Mouse (Mus musculus) embryonic facial prominence, embryonic 10.5 days (tissue): ENCODE results near the gene Ncbp3. TPM values are rescaled to one million over a fixed set of nuclear protein-coding genes. Genes with fewer than 3 reads are reported as not detected.

Experiments
- DNase-seq: peaks from one replicate; pipeline ENCODE4 v3.0.0-alpha.2; 2017; ENCODE audit warnings: low spot score
- H3K27ac ChIP-seq: fragments of 300-500 bp; sonication (generic); replicated peaks from 2 replicates; pipeline ENCODE4 v1.5.1; 2016; ENCODE audit warnings: mild to moderate bottlenecking
- H3K27me3 ChIP-seq: fragments of 300-500 bp; sonication (generic); replicated peaks from 2 replicates; pipeline ENCODE4 v1.6.1; 2016; ENCODE audit warnings: low read depth, mild to moderate bottlenecking; ENCODE audit not compliant: poor library complexity, severe bottlenecking
- H3K36me3 ChIP-seq: fragments of 300-500 bp; sonication (generic); replicated peaks from 2 replicates; pipeline ENCODE4 v1.6.1; 2016; ENCODE audit warnings: mild to moderate bottlenecking, moderate library complexity
- H3K4me1 ChIP-seq: fragments of 300-500 bp; sonication (generic); 2 replicates; pipeline ENCODE4 v1.6.1; 2016
- H3K4me3 ChIP-seq: fragments of 300-500 bp; sonication (generic); 2 replicates; pipeline ENCODE4 v1.5.1; 2016; ENCODE audit warnings: mild to moderate bottlenecking, moderate library complexity
- H3K9me3 ChIP-seq: fragments of 300-500 bp; sonication (generic); 2 replicates; pipeline ENCODE4 v1.6.1; 2016; ENCODE audit warnings: mild to moderate bottlenecking
- WGBS: fragments of 180-500 bp; shearing (Covaris S2); methylation state at CpG from one replicate; pipeline ENCODE4 v1.1.7; 2016; 5-methylcytosine and 5-hydroxymethylcytosine counted together
- polyA plus RNA-seq: library from polyadenylated mRNA; unstranded; fragments of >200 nt; fragmentation: Nextera tagmentation; extraction: Ambion mirVana; gene quantifications from 2 replicates; pipeline ENCODE4 v1.2.1, GENCODE M21; 2016

Gene Ncbp3
- 13.7 and 13.8 TPM in 2 replicates for polyA plus RNA-seq

DNA sequence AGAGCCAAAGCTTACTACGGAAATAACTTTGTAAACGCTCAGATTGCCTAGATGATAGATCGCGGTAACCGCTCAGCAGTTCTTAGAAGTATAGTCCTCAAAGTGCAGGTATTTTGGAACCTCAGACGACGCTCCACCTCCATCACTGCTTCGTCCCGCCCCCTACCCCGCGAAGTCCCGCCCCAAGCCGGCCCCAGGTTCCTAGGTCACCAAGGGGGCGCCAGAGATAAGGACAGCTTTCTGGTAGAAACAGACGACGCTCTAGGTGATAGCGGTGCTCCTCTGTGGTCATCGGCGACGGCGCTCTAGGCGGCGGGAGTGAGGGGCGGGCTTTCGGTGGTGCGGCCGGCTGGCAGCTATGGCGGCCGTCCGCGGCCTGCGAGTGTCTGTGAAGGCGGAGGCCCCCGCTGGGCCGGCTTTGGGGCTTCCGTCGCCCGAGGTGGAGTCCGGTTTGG, at the start of gene Ncbp3:
Gene Ncbp3, plus strand, starts transcription at position 242 of the 455 bp plus-strand sequence.
- peak; percentile 96 for DNase-seq
- Histone ChIP-seq H3K36me3 (peaks cover 28% of the 10 kb centered on the region), H3K9me3 (no peaks in the 10 kb centered on the region), H3K4me1 (peaks cover 26% of the 10 kb centered on the region), H3K27me3 (no peaks in the 10 kb centered on the region), H3K4me3 (peak within 1 kb of the TSS; percentile 97), H3K27ac (peak within 1 kb of the TSS; percentile 95)
- WGBS = under 1% methylated on average over 39 of the region's 39 CpGs

DNA sequence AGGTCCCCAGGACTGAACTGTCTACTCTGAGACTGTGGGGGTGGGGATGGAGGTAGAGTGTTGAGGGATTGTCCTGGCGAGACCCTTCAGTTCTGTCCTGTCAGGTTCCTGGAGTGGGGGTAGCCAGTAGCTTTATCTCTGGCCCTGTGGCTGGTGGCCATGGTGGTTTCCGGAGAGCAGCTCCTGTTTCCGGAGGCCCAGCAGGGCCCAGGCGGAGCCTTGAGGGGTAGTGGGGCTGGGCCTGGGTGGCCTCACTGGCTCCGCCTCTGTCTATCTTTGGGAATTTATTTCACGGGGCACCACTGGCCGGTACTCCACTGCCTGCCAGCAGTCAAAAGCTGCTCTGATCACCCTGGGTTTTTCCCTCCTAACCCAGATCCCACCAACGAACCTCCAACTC, 48.8 kb upstream of the Ncbp3 start, which contains the start of gene P2rx1:
Gene P2rx1, plus strand, starts transcription at position 333 of the 400 bp plus-strand sequence.
- H3K4me1 ChIP-seq = peaks cover 17% of the 10 kb centered on the region
- peak; percentile 23 for DNase-seq
- no peak within 1 kb of the TSS for H3K27ac ChIP-seq
- H3K9me3 ChIP-seq = no peaks in the 10 kb centered on the region
- WGBS = 56% methylated on average over 8 of the region's 8 CpGs
- 0 out of 2 replicates have a peak, but pooled peaks cover 5% of the 10 kb centered on the region for H3K27me3 ChIP-seq
- H3K4me3 ChIP-seq = no peak within 1 kb of the TSS
- no peaks in the 10 kb centered on the region for H3K36me3 ChIP-seq

DNA sequence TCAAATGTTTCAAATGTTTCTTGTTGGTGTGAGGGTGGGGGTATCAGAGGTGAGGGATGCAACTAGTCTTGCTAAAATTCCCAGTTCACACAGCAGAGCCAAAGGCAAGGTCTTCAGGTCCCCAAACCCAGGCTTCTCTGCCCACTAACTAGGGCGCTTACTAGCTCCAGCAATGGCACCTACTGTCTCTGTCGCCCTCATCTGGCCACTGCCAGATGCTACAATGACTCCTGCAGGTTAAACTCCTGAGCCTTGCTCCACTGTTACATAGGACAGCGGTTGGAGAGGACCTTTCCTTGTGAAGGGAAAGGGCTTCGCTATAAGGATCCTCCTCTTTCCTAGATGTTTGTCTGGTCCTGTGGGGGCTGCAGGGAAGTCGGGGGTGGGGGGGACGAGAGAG, 46.6 kb upstream of the Ncbp3 start:
- no peak overlapping the region for H3K27ac ChIP-seq
- DNase-seq = peak; percentile 72
- no peaks in the 10 kb centered on the region for H3K36me3 ChIP-seq
- WGBS = 12% methylated on average over 6 of the region's 6 CpGs
- no peak overlapping the region for H3K4me3 ChIP-seq
- 0 out of 2 replicates have a peak, but pooled peaks cover 5% of the 10 kb centered on the region for H3K27me3 ChIP-seq
- H3K4me1 ChIP-seq = peaks cover 17% of the 10 kb centered on the region
- H3K9me3 ChIP-seq = no peaks in the 10 kb centered on the region

DNA sequence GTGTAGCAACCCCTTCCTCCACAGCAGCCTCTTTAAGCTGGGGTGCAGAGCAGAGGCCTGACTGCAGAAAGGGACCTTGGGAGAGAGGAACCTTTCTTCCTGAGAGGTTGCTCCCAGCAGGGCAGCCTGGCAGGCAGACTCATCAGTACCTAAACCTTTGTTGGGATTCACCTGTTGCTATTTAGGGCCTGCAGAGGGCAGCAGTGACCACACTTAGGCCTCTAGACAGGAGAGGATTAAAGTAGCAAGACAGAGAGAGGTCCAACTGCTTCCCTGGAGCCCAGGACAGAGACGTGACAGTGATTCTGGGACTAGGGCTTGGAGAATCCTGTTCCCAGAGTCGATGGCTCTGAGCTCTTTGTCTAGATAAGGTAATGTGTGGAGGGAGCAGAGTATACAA, 41.2 kb upstream of the Ncbp3 start:
- Histone ChIP-seq H3K36me3 (no peaks in the 10 kb centered on the region), H3K4me1 (0 out of 2 replicates have a peak, but pooled peaks cover 6% of the 10 kb centered on the region), H3K27ac (no peak overlapping the region; the same call in 1 of the 2 replicates), H3K4me3 (no peak overlapping the region), H3K9me3 (no peaks in the 10 kb centered on the region), H3K27me3 (peaks cover 26% of the 10 kb centered on the region)
- 4% methylated on average over 2 of the region's 2 CpGs for WGBS
- DNase-seq = peak; percentile 67

DNA sequence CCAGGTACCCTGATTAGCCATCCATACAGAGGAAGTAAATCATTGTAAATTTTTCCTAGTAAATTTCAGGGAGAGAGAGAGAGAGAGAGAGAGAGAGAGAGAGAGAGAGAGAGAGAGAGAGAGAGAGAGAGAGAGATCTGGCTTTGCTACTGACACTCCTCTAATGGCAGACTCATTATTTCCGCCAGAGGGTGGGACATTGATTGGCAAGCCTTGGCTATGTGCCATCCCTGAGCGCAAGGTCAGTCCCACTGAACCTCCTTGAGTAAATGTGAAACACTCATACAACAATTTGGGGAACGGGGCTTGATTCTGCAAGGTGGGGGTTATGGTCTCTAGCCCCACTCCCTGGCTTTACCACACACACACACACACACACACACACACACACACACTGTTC, 40.5 kb upstream of the Ncbp3 start:
- no peaks in the 10 kb centered on the region for H3K36me3 ChIP-seq
- 0 out of 2 replicates have a peak, but pooled peaks cover 6% of the 10 kb centered on the region for H3K4me1 ChIP-seq
- no peak for DNase-seq
- H3K27me3 ChIP-seq = peaks cover 23% of the 10 kb centered on the region
- H3K4me3 ChIP-seq = no peak overlapping the region
- no peak overlapping the region for H3K27ac ChIP-seq
- WGBS = 76% methylated on average over 3 of the region's 3 CpGs
- no peaks in the 10 kb centered on the region for H3K9me3 ChIP-seq

DNA sequence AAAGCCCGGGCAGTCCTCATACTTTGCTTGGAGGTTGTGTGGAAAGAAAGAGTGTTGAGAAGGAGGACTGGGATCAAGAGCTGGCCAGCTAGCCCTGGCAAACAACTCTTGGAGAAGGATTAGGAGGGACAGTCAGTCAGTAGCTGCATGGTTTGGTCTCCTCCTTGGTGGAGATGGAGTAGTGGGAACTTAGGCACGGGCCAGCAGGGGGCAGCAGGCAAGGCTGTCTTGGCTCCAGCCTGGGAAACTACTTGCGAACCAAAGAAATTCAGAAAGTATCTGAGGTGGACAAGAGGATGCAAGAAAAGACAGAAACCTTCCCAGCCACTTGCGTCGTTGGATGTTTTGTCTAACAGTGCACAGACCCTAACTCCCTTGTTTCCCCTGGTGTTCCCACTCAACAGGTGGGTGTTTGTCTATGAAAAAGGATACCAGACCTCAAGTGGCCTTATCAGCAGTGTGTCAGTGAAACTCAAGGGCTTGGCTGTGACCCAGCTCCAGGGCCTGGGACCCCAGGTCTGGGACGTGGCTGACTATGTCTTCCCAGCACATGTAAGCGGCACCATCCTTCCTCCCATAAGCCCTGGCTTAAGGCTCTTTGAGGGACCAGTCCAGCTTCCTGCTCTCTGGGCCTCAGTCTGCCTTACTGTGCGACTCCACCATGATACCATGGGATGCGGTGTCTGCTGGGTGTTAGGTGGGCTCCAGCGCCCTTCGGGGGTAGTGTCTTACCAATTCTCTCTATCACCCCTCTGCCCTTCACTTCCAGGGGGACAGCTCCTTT, 39.7 kb upstream of the Ncbp3 start:
- DNase-seq = peak; percentile 65
- no peak overlapping the region for H3K27ac ChIP-seq
- no peaks in the 10 kb centered on the region for H3K36me3 ChIP-seq
- no peak overlapping the region for H3K4me3 ChIP-seq
- peaks cover 23% of the 10 kb centered on the region for H3K27me3 ChIP-seq
- WGBS = 66% methylated on average over 11 of the region's 11 CpGs
- 0 out of 2 replicates have a peak, but pooled peaks cover 6% of the 10 kb centered on the region for H3K4me1 ChIP-seq
- no peaks in the 10 kb centered on the region for H3K9me3 ChIP-seq

DNA sequence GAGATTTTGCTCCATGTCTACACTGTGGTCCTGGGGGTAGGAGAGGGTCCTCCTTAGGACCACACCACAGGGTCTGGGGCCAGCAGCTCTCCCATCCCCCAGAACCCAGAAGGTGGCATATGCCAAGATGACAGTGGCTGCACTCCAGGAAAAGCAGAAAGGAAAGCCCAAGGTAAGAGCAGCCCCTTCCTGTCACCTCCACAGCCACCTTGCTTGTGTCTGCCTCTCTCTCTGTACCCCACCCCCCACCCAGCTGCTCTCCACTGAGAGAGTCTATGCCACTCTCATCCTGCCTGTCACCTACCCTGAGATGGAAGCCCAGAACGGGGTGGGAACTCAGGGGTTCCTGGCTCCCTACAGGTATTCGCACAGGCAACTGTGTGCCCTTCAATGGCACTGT, 38.8 kb upstream of the Ncbp3 start:
- H3K4me3 ChIP-seq = no peak overlapping the region
- 0 out of 2 replicates have a peak, but pooled peaks cover 6% of the 10 kb centered on the region for H3K4me1 ChIP-seq
- no peaks in the 10 kb centered on the region for H3K36me3 ChIP-seq
- peaks cover 23% of the 10 kb centered on the region for H3K27me3 ChIP-seq
- 72% methylated on average over 2 of the region's 2 CpGs for WGBS
- no peak for DNase-seq
- no peak overlapping the region for H3K27ac ChIP-seq
- H3K9me3 ChIP-seq = no peaks in the 10 kb centered on the region

DNA sequence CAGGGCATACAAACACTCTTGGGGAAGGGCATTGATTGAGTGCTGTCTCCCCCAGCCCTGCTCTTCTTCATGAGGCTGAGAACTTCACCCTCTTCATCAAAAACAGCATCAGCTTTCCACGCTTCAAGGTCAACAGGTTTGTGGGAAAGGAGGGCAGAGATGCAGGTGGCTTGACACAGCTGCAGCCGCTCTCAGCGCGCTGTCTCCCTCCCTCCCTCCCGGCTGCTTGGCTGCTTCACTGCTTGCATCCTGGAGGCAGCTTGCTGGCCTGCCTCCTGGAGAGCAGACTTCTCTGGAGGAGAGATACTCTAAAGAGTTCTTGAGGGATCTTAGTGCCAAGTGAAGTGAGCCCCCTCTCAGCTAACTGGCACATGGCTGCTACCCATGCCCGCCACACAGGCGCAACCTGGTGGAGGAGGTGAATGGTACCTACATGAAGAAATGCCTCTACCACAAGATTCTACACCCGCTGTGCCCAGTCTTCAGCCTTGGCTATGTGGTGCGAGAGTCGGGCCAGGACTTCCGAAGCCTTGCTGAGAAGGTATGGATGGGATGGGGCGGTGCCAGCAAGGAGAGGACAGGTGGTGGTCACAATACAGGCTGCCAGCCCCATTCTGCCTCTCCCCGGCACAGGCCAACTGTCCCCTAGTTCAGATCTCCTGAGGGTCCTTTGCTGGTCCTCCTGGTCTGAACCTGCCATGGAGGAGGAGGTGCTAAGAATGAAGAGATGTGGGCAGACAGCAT, 37.9 kb upstream of the Ncbp3 start:
- Histone ChIP-seq H3K27ac (no peak overlapping the region), H3K4me1 (0 out of 2 replicates have a peak, but pooled peaks cover 6% of the 10 kb centered on the region), H3K36me3 (no peaks in the 10 kb centered on the region), H3K27me3 (peaks cover 24% of the 10 kb centered on the region), H3K4me3 (no peak overlapping the region), H3K9me3 (no peaks in the 10 kb centered on the region)
- 61% methylated on average over 13 of the region's 13 CpGs for WGBS
- no peak for DNase-seq

DNA sequence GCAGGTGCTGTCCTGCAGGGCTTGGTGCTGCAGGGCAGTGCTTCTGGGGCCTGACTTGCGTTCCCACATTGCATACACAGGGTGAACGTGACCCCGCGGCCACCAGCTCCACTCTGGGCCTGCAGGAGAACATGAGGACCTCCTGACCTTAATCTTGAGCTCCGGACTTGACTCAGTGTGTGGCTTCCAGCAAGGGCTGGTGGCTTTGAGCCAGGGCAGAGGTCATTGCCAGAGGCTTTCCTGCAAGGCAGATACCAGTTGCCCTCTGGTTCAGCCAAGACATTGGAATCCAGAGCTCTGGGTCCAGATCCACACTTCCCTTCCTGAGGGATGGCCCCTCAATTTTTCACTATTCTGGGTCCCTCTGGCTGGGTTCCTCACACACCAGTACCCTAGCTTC, 33.6 kb upstream of the Ncbp3 start:
- Histone ChIP-seq H3K27me3 (peaks cover 51% of the 10 kb centered on the region), H3K36me3 (no peaks in the 10 kb centered on the region), H3K27ac (no peak overlapping the region), H3K4me1 (peaks cover 11% of the 10 kb centered on the region), H3K4me3 (no peak overlapping the region), H3K9me3 (no peaks in the 10 kb centered on the region)
- WGBS = 71% methylated on average over 5 of the region's 5 CpGs
- DNase-seq = no peak

DNA sequence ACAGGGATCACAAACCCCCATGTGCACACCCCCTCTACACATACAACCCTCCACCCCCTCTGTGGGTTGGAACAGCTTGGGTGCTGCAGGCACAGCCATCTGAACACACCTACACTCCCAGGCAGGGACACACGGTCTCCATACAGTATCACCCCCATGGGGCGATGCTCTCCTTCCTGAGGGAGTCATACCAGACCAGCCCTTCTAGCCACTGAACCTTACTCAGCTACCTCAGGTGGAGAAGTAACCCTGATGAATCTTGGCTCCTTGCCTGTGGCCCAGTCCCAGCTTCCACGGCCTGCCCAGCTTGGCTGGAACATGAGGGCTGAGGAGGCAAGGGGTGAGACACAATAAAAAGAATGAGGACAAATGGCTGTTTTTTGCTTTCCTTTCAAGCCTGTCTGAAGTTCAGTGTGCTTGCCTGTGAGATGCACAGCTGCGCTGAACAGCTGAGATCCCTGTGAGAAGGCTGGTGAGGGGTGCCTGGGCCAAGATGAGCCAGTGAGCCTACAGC, 32.7 kb upstream of the Ncbp3 start:
- H3K27ac ChIP-seq = no peak overlapping the region
- WGBS = 90% methylated on average over 4 of the region's 4 CpGs
- no peaks in the 10 kb centered on the region for H3K36me3 ChIP-seq
- no peak overlapping the region for H3K4me3 ChIP-seq
- DNase-seq = no peak
- H3K4me1 ChIP-seq = peaks cover 20% of the 10 kb centered on the region
- H3K9me3 ChIP-seq = no peaks in the 10 kb centered on the region
- H3K27me3 ChIP-seq = peaks cover 51% of the 10 kb centered on the region

DNA sequence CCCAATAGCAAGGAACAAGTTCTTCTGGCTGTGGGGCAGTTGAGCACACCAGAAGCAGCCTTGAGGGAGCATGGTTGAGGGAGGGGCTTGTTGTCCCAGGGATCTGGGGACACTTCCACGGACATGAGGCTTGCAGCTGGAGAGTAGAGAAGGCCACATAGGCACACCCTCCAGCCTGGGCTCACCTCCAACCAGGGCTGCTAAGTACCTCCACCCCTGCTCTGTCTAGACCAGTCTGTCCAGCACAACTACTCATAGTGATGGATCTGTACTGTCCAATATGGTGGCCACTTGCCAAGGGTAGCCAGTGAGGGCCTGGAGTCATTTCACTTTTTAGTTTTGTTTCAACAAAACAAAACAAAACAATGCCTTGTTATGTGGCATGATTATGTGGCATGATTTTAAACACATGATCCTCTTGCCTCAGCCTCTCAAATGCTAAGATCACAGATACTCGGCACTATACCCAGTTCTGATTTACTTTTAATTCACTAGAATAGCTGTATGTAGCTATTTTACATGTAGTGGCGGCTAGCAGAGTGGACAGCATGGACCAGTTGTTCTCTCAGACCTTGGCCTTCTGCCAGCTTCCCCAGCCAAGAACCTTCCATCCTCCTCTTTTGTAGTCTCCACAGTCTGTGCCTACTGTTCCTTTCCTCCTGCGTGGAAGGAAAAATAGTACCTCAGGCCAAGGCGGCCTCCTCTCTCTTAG, 32.0 kb upstream of the Ncbp3 start:
- Histone ChIP-seq H3K27me3 (peaks cover 55% of the 10 kb centered on the region), H3K9me3 (no peaks in the 10 kb centered on the region), H3K4me3 (no peak overlapping the region), H3K4me1 (peaks cover 20% of the 10 kb centered on the region), H3K27ac (no peak overlapping the region), H3K36me3 (no peaks in the 10 kb centered on the region)
- no peak for DNase-seq
- 82% methylated on average over 5 of the region's 5 CpGs for WGBS

DNA sequence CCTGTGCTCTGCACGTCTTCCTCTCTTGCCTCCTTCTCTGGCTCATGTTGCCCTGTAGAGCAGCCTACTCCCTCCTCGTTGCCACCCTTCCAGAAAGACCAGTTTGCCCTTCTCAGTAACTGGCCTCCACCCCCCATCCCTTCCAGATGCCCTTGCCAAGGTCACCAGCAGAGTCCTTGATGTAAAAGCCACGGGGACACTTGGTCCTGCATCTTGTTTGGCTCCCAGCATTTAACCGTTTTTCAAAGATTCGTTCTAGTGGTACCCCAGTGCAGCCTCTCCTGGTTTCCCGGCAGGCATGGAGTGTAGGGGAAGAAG, 31.5 kb upstream of the Ncbp3 start:
- H3K4me1 ChIP-seq = peaks cover 20% of the 10 kb centered on the region
- H3K27me3 ChIP-seq = peaks cover 60% of the 10 kb centered on the region
- no peak for DNase-seq
- H3K4me3 ChIP-seq = no peak overlapping the region
- H3K36me3 ChIP-seq = no peaks in the 10 kb centered on the region
- H3K9me3 ChIP-seq = no peaks in the 10 kb centered on the region
- no peak overlapping the region for H3K27ac ChIP-seq
- WGBS = 73% methylated on average over 6 of the region's 6 CpGs
